Mouse (Mus musculus) left cerebral cortex, adult 8-10 months (tissue): ENCODE data around the gene BC030499. TPM values are rescaled to one million over a fixed set of nuclear protein-coding genes. Genes with fewer than 3 reads are reported as not detected.

Experiments
- DNase-seq, 2 experiments: peaks; one replicate each; pipeline ENCODE4 v3.0.0; 2022; ENCODE audit warnings: low spot score in 2 of 2
- total RNA-seq, 4 experiments: library from RNA; stranded (reverse); gene quantifications; 2 replicates each; pipeline ENCODE4 v1.2.4; 2022

BC030499 gene
- total RNA-seq, 4 experiments from 2014 or later, result 12.0 to 15.3 (median 13.3) TPM

GRCm38 (mm10) chr11:78305272-78305671 is 14.6 kb downstream of the BC030499 start:
- no peak for DNase-seq

GRCm38 (mm10) chr11:78310861-78311511 is 20.3 kb downstream of the BC030499 start:
- no peak for DNase-seq

GRCm38 (mm10) chr11:78313662-78314061 is 23.0 kb downstream of the BC030499 start:
- no peak for DNase-seq

GRCm38 (mm10) chr11:78318411-78318810 is 27.8 kb downstream of the BC030499 start:
- no peak for DNase-seq

GRCm38 (mm10) chr11:78322076-78322831 is 31.6 kb downstream of the BC030499 start:
- DNase-seq, result peak in 1 of 2 experiments; percentile 62

- DNase-seq, result peak; percentile 57 to 92
These were observed 32.2 kb downstream of the BC030499 start, which contains the start of gene Aldoc for GRCm38 (mm10) chr11:78322860-78323259. TSS of gene Aldoc (plus strand) at chr11:78322968.

GRCm38 (mm10) chr11:78324000-78324785 is 33.6 kb downstream of the BC030499 start:
- DNase-seq, result no peak

GRCm38 (mm10) chr11:78324965-78325364 is 34.3 kb downstream of the BC030499 start:
- no peak for DNase-seq

GRCm38 (mm10) chr11:78327215-78327614 is 36.6 kb downstream of the BC030499 start:
- no peak for DNase-seq

GRCm38 (mm10) chr11:78327634-78328511 is 37.2 kb downstream of the BC030499 start, which contains the start of gene Pigs:
TSS of gene Pigs (plus strand) at chr11:78328415.
- DNase-seq, result peak; percentile 86 to 94

- DNase-seq, result no peak
These were observed 37.9 kb downstream of the BC030499 start for GRCm38 (mm10) chr11:78328512-78329056.

GRCm38 (mm10) chr11:78332676-78333075 is 42.0 kb downstream of the BC030499 start:
- DNase-seq, result no peak

GRCm38 (mm10) chr11:78333992-78334391 is 43.4 kb downstream of the BC030499 start:
- DNase-seq, result no peak

- no peak for DNase-seq
These were observed 46.4 kb downstream of the BC030499 start for GRCm38 (mm10) chr11:78337040-78337439.

- no peak for DNase-seq
These were observed 51.1 kb downstream of the BC030499 start for GRCm38 (mm10) chr11:78341702-78342101.

GRCm38 (mm10) chr11:78343381-78344327 is 53.0 kb downstream of the BC030499 start, which contains the start of gene Unc119:
TSS of gene Unc119 (plus strand) at chr11:78343482.
- peak in 1 of 2 experiments; percentile 69 for DNase-seq

GRCm38 (mm10) chr11:78344328-78344889 is 53.8 kb downstream of the BC030499 start:
- no peak for DNase-seq

GRCm38 (mm10) chr11:78344890-78345715 is 54.5 kb downstream of the BC030499 start:
- DNase-seq, result no peak
